Mouse (Mus musculus) stomach, postnatal 0 days (tissue): ENCODE data around the gene 1700067K01Rik. TPM values are rescaled to one million over a fixed set of nuclear protein-coding genes. Genes with fewer than 3 reads are reported as not detected.

Source experiments
- ATAC-seq: fragments of 200-750 bp; cut with Nextera tagmentation; 2 replicates; pipeline ENCODE4 v1.8.0; 2017; ENCODE audit not compliant: low FRiP score, low TSS enrichment
- DNase-seq: peaks from one replicate; pipeline ENCODE4 v3.0.0-alpha.2; 2016; ENCODE audit warnings: low spot score
- H3K27ac ChIP-seq: fragments of 300-500 bp; sonication (generic); replicated peaks from 2 replicates; pipeline ENCODE4 v1.5.1; 2014; ENCODE audit warnings: mild to moderate bottlenecking, control low read depth
- H3K27me3 ChIP-seq: fragments of 300-500 bp; sonication (generic); 2 replicates; pipeline ENCODE4 v1.6.1; 2014; ENCODE audit warnings: low read length; ENCODE audit not compliant: control insufficient read depth, insufficient read depth
- H3K36me3 ChIP-seq: fragments of 300-500 bp; sonication (generic); 2 replicates; pipeline ENCODE4 v1.6.1; 2014; ENCODE audit warnings: low read length, mixed read lengths; ENCODE audit not compliant: control insufficient read depth, insufficient read depth
- H3K4me1 ChIP-seq: fragments of 300-500 bp; sonication (generic); replicated peaks from 2 replicates; pipeline ENCODE4 v1.6.1; 2014; ENCODE audit warnings: antibody characterized with exemption; ENCODE audit not compliant: control insufficient read depth, insufficient read depth
- H3K4me2 ChIP-seq: fragments of 300-500 bp; sonication (generic); replicated peaks from 2 replicates; pipeline ENCODE4 v1.6.1; 2014; ENCODE audit warnings: low read depth, mild to moderate bottlenecking, control low read depth, moderate library complexity
- H3K4me3 ChIP-seq: fragments of 300-500 bp; sonication (generic); 2 replicates; pipeline ENCODE4 v1.5.1; 2014; ENCODE audit warnings: low read depth, low read length, control low read depth
- H3K9ac ChIP-seq: fragments of 300-500 bp; sonication (generic); 2 replicates; pipeline ENCODE4 v1.6.1; 2014; ENCODE audit warnings: mild to moderate bottlenecking, low read length, control low read depth, mixed read lengths
- H3K9me3 ChIP-seq: fragments of 300-500 bp; sonication (generic); 2 replicates; pipeline ENCODE4 v1.6.1; 2016; ENCODE audit warnings: low read length; ENCODE audit not compliant: control insufficient read depth
- CTCF ChIP-seq: IDR thresholded peaks from 2 replicates; pipeline ENCODE4 v1.5.1; 2016; ENCODE audit warnings: antibody characterized with exemption, low read depth, mild to moderate bottlenecking, moderate library complexity
- EP300 ChIP-seq: optimal IDR thresholded peaks from 2 replicates; pipeline ENCODE3; 2016; ENCODE audit warnings: antibody characterized with exemption
- WGBS: fragments of 180-500 bp; shearing (Covaris S2); extraction: QIAGEN DNeasy Blood & Tissue Kit; methylation state at CpG from one replicate; pipeline ENCODE4 v1.1.7; 2014; 5-methylcytosine and 5-hydroxymethylcytosine counted together
- polyA plus RNA-seq: library from polyadenylated mRNA; unstranded; fragments of >200 nt; fragmentation: Nextera tagmentation; extraction: Ambion mirVana; gene quantifications from 2 replicates; pipeline ENCODE4 v1.2.1, GENCODE M21; 2015

1700067K01Rik gene
- polyA plus RNA-seq, 1 experiment from 2014 or later = 0.36 TPM

- TF ChIP-seq EP300 (no peak), CTCF (no peak)
- no peak for ATAC-seq
These were observed 27.9 kb upstream of the 1700067K01Rik start for GRCm38 (mm10) chr8:83973161-83974031.

GRCm38 (mm10) chr8:83974521-83974920, 26.8 kb upstream of the 1700067K01Rik start:
- Histone ChIP-seq H3K27me3 (no peaks in the 10 kb centered on the region), H3K4me3 (no peak overlapping the region), H3K27ac (no peak overlapping the region), H3K4me1 (peaks cover 3% of the 10 kb centered on the region; the same call in 1 of the 2 replicates), H3K9ac (no peak overlapping the region), H3K4me2 (no peak overlapping the region), H3K9me3 (no peaks in the 10 kb centered on the region), H3K36me3 (no peaks in the 10 kb centered on the region)
- ATAC-seq = no peak
- DNase-seq = no peak
- WGBS = 74% methylated on average over 4 of the region's 4 CpGs
- TF ChIP-seq CTCF = no peak
- TF ChIP-seq EP300 = no peak

More at GRCm38 (mm10) chr8:83973161-83974031, 27.9 kb upstream of the 1700067K01Rik start:
- peak overlapping the region; percentile 78 for H3K27ac ChIP-seq
- DNase-seq = no peak
- no peaks in the 10 kb centered on the region for H3K9me3 ChIP-seq
- H3K27me3 ChIP-seq = no peaks in the 10 kb centered on the region
- no peaks in the 10 kb centered on the region; the same call in 1 of the 2 replicates for H3K36me3 ChIP-seq
- H3K4me2 ChIP-seq = peak overlapping the region; percentile 99
- H3K9ac ChIP-seq = peak overlapping the region; percentile 89
- peaks cover 3% of the 10 kb centered on the region; the same call in 1 of the 2 replicates for H3K4me1 ChIP-seq
- peak overlapping the region; percentile 91 for H3K4me3 ChIP-seq
- WGBS = 3% methylated on average over 37 of the region's 37 CpGs

GRCm38 (mm10) chr8:83976101-83976630, 25.1 kb upstream of the 1700067K01Rik start:
- peak; percentile 36 for DNase-seq
- no peak overlapping the region for H3K9ac ChIP-seq
- H3K4me3 ChIP-seq = no peak overlapping the region
- H3K36me3 ChIP-seq = peaks cover 4% of the 10 kb centered on the region; the same call in 1 of the 2 replicates
- H3K9me3 ChIP-seq = no peaks in the 10 kb centered on the region
- peaks cover 3% of the 10 kb centered on the region; the same call in 1 of the 2 replicates for H3K4me1 ChIP-seq
- TF ChIP-seq CTCF (peak; percentile 67), EP300 (no peak)
- no peak overlapping the region for H3K4me2 ChIP-seq
- no peaks in the 10 kb centered on the region for H3K27me3 ChIP-seq
- no peak for ATAC-seq
- H3K27ac ChIP-seq = no peak overlapping the region
- WGBS = 84% methylated on average over 4 of the region's 4 CpGs

- WGBS = 76% methylated on average over 5 of the region's 5 CpGs
- TF ChIP-seq EP300 = no peak
- TF ChIP-seq CTCF = peak; percentile 49
- H3K9ac ChIP-seq = no peak overlapping the region
- H3K4me1 ChIP-seq = peaks cover 3% of the 10 kb centered on the region; the same call in 1 of the 2 replicates
- no peak overlapping the region for H3K27ac ChIP-seq
- ATAC-seq (no peak), DNase-seq (no peak)
- no peaks in the 10 kb centered on the region for H3K27me3 ChIP-seq
- H3K36me3 ChIP-seq = peaks cover 9% of the 10 kb centered on the region; the same call in 1 of the 2 replicates
- H3K9me3 ChIP-seq = no peaks in the 10 kb centered on the region
- no peak overlapping the region for H3K4me2 ChIP-seq
- H3K4me3 ChIP-seq = no peak overlapping the region
These were observed 24.4 kb upstream of the 1700067K01Rik start for GRCm38 (mm10) chr8:83976779-83977350.

GRCm38 (mm10) chr8:83977646-83978045, 23.7 kb upstream of the 1700067K01Rik start:
- H3K4me3 ChIP-seq = no peak overlapping the region
- no peaks in the 10 kb centered on the region for H3K9me3 ChIP-seq
- DNase-seq = no peak
- ATAC-seq = no peak
- H3K9ac ChIP-seq = no peak overlapping the region
- 53% methylated on average over 6 of the region's 6 CpGs for WGBS
- H3K27ac ChIP-seq = 0 out of 2 replicates have a peak overlapping the region, but pooled peaks have one; percentile 4
- TF ChIP-seq EP300 = no peak
- no peak overlapping the region for H3K4me2 ChIP-seq
- peaks cover 3% of the 10 kb centered on the region; the same call in 1 of the 2 replicates for H3K4me1 ChIP-seq
- no peaks in the 10 kb centered on the region for H3K27me3 ChIP-seq
- peaks cover 9% of the 10 kb centered on the region; the same call in 1 of the 2 replicates for H3K36me3 ChIP-seq
